Mouse (Mus musculus): ENCODE measurements around the gene Stard10. TPM values are rescaled to one million over a fixed set of nuclear protein-coding genes. Genes with fewer than 3 reads are reported as not detected.

The Stard10 gene
- polyA plus RNA-seq, 1 experiment = 114 TPM

- TF ChIP-seq POLR2A (IDR thresholded peaks at IDR 0.05; ENCODE audit: borderline replicate concordance, control insufficient read depth, low read depth, low read length) = no peak
- TF ChIP-seq CTCF (IDR thresholded peaks at IDR 0.05; ENCODE audit: control insufficient read depth, insufficient read depth, low read length) = no peak
- Histone ChIP-seq H3K4me3 (replicated peaks; ENCODE audit: control insufficient read depth, low read depth, low read length) (no peak overlapping the region), H3K4me1 (ENCODE audit: control insufficient read depth, insufficient read depth, low read length) (no peaks in the 10 kb centered on the region; the same call in 1 of the 2 replicates), H3K27ac (ENCODE audit: control insufficient read depth, insufficient read depth, low read depth, low read length, poor library complexity) (no peak overlapping the region)
- WGBS = 3% methylated on average over 6 of the region's 6 CpGs
Observed at GRCm38 (mm10) chr7:101341405-101341804, 24.5 kb downstream of the Stard10 start.

GRCm38 (mm10) chr7:101343135-101343534, 26.2 kb downstream of the Stard10 start:
- H3K4me3 ChIP-seq (replicated peaks; ENCODE audit: control insufficient read depth, low read depth, low read length) = no peak overlapping the region
- no peak for TF ChIP-seq POLR2A (IDR thresholded peaks at IDR 0.05; ENCODE audit: borderline replicate concordance, control insufficient read depth, low read depth, low read length)
- TF ChIP-seq CTCF (IDR thresholded peaks at IDR 0.05; ENCODE audit: control insufficient read depth, insufficient read depth, low read length) = no peak
- WGBS = 31% methylated on average over 7 of the region's 7 CpGs
- H3K4me1 ChIP-seq (ENCODE audit: control insufficient read depth, insufficient read depth, low read length) = no peaks in the 10 kb centered on the region; the same call in 1 of the 2 replicates
- no peak overlapping the region for H3K27ac ChIP-seq (ENCODE audit: control insufficient read depth, insufficient read depth, low read depth, low read length, poor library complexity)

GRCm38 (mm10) chr7:101344892-101345291, 28.0 kb downstream of the Stard10 start:
- no peak overlapping the region for H3K4me3 ChIP-seq (replicated peaks; ENCODE audit: control insufficient read depth, low read depth, low read length)
- 82% methylated on average over 4 of the region's 4 CpGs for WGBS
- TF ChIP-seq CTCF (IDR thresholded peaks at IDR 0.05; ENCODE audit: control insufficient read depth, insufficient read depth, low read length) = no peak
- no peak for TF ChIP-seq POLR2A (IDR thresholded peaks at IDR 0.05; ENCODE audit: borderline replicate concordance, control insufficient read depth, low read depth, low read length)
- peaks cover 1% of the 10 kb centered on the region; the same call in 1 of the 2 replicates for H3K4me1 ChIP-seq (ENCODE audit: control insufficient read depth, insufficient read depth, low read length)
- H3K27ac ChIP-seq (ENCODE audit: control insufficient read depth, insufficient read depth, low read depth, low read length, poor library complexity) = no peak overlapping the region

GRCm38 (mm10) chr7:101346991-101347390, 30.1 kb downstream of the Stard10 start:
- WGBS = 63% methylated on average over 2 of the region's 2 CpGs

GRCm38 (mm10) chr7:101347767-101348270, 30.9 kb downstream of the Stard10 start, which contains the start of gene Arap1:
TSS of gene Arap1 (plus strand) at chr7:101348067.
- Histone ChIP-seq H3K4me1 (ENCODE audit: control insufficient read depth, insufficient read depth, low read length) (peaks cover 1% of the 10 kb centered on the region; the same call in 1 of the 2 replicates), H3K4me3 (replicated peaks; ENCODE audit: control insufficient read depth, low read depth, low read length) (peak within 1 kb of the TSS; percentile 88), H3K27ac (ENCODE audit: control insufficient read depth, insufficient read depth, low read depth, low read length, poor library complexity) (peak within 1 kb of the TSS; percentile 48)
- peak; percentile 83; the same call in 1 of the 2 replicates for TF ChIP-seq POLR2A (IDR thresholded peaks at IDR 0.05; ENCODE audit: borderline replicate concordance, control insufficient read depth, low read depth, low read length)
- no peak for TF ChIP-seq CTCF (IDR thresholded peaks at IDR 0.05; ENCODE audit: control insufficient read depth, insufficient read depth, low read length)
- WGBS = under 1% methylated on average over 35 of the region's 35 CpGs

More at GRCm38 (mm10) chr7:101346991-101347390, 30.1 kb downstream of the Stard10 start:
- Histone ChIP-seq H3K27ac (ENCODE audit: control insufficient read depth, insufficient read depth, low read depth, low read length, poor library complexity) (no peak overlapping the region), H3K4me3 (replicated peaks; ENCODE audit: control insufficient read depth, low read depth, low read length) (no peak overlapping the region), H3K4me1 (ENCODE audit: control insufficient read depth, insufficient read depth, low read length) (peaks cover 1% of the 10 kb centered on the region; the same call in 1 of the 2 replicates)
- no peak for TF ChIP-seq CTCF (IDR thresholded peaks at IDR 0.05; ENCODE audit: control insufficient read depth, insufficient read depth, low read length)

GRCm38 (mm10) chr7:101348312-101348711, 31.4 kb downstream of the Stard10 start:
- no peak for TF ChIP-seq POLR2A (IDR thresholded peaks at IDR 0.05; ENCODE audit: borderline replicate concordance, control insufficient read depth, low read depth, low read length)
- TF ChIP-seq CTCF (IDR thresholded peaks at IDR 0.05; ENCODE audit: control insufficient read depth, insufficient read depth, low read length) = no peak
- under 1% methylated on average over 13 of the region's 13 CpGs for WGBS
- H3K4me1 ChIP-seq (ENCODE audit: control insufficient read depth, insufficient read depth, low read length) = peaks cover 1% of the 10 kb centered on the region; the same call in 1 of the 2 replicates
- peak overlapping the region; percentile 48 for H3K27ac ChIP-seq (ENCODE audit: control insufficient read depth, insufficient read depth, low read depth, low read length, poor library complexity)
- peak overlapping the region; percentile 88 for H3K4me3 ChIP-seq (replicated peaks; ENCODE audit: control insufficient read depth, low read depth, low read length)

- WGBS = 76% methylated on average over 2 of the region's 2 CpGs
- Histone ChIP-seq H3K4me1 (ENCODE audit: control insufficient read depth, insufficient read depth, low read length) (peaks cover 5% of the 10 kb centered on the region), H3K4me3 (replicated peaks; ENCODE audit: control insufficient read depth, low read depth, low read length) (no peak overlapping the region), H3K27ac (ENCODE audit: control insufficient read depth, insufficient read depth, low read depth, low read length, poor library complexity) (no peak overlapping the region)
- TF ChIP-seq POLR2A (IDR thresholded peaks at IDR 0.05; ENCODE audit: borderline replicate concordance, control insufficient read depth, low read depth, low read length) = no peak
- TF ChIP-seq CTCF (IDR thresholded peaks at IDR 0.05; ENCODE audit: control insufficient read depth, insufficient read depth, low read length) = no peak
Observed at GRCm38 (mm10) chr7:101349861-101350260, 33.0 kb downstream of the Stard10 start.

- TF ChIP-seq POLR2A (IDR thresholded peaks at IDR 0.05; ENCODE audit: borderline replicate concordance, control insufficient read depth, low read depth, low read length) (no peak), CTCF (IDR thresholded peaks at IDR 0.05; ENCODE audit: control insufficient read depth, insufficient read depth, low read length) (no peak)
- no peak overlapping the region for H3K4me3 ChIP-seq (replicated peaks; ENCODE audit: control insufficient read depth, low read depth, low read length)
- 10% methylated on average over 4 of the region's 4 CpGs for WGBS
- no peak overlapping the region for H3K27ac ChIP-seq (ENCODE audit: control insufficient read depth, insufficient read depth, low read depth, low read length, poor library complexity)
- peaks cover 17% of the 10 kb centered on the region for H3K4me1 ChIP-seq (ENCODE audit: control insufficient read depth, insufficient read depth, low read length)
Observed at GRCm38 (mm10) chr7:101352404-101352803, 35.5 kb downstream of the Stard10 start.

Measured in bone marrow, adult 2 months (tissue).